Mouse (Mus musculus): ENCODE results near the gene Apoe.

The Apoe gene

GRCm38 (mm10) chr7:19698907-19699826 lies at the start of gene Apoe:
Gene Apoe, minus strand, starts transcription at chr7:19699188.
- in situ Hi-C loops (cut with MseI, MboI) = no loop called here

- in situ Hi-C loops (cut with MseI, MboI) = loop anchor here in 1 of 2 experiments (5.0 kb wide), 1 partner anchor 35 kb away; no protein-coding TSS in a partner anchor
Observed at GRCm38 (mm10) chr7:19747420-19748218, 48.6 kb upstream of the Apoe start.

- in situ Hi-C loops (cut with MseI, MboI) = loop anchor here in 1 of 2 experiments (5.0 kb wide), 1 partner anchor 36 kb away; no protein-coding TSS in a partner anchor
Observed at GRCm38 (mm10) chr7:19746426-19747201, 47.6 kb upstream of the Apoe start.

- in situ Hi-C loops (cut with MseI, MboI) = loop anchor here in 1 of 2 experiments (5.0 kb wide), 1 partner anchor 36 kb away; no protein-coding TSS in a partner anchor
Observed at GRCm38 (mm10) chr7:19745971-19746370, 47.0 kb upstream of the Apoe start.

GRCm38 (mm10) chr7:19744590-19745385 lies 45.8 kb upstream of the Apoe start:
- in situ Hi-C loops (cut with MseI, MboI) = loop anchor here in 1 of 2 experiments (5.0 kb wide), 1 partner anchor 38 kb away; no protein-coding TSS in a partner anchor

GRCm38 (mm10) chr7:19743791-19744190 lies 44.8 kb upstream of the Apoe start:
- in situ Hi-C loops (cut with MseI, MboI) = no loop called here

GRCm38 (mm10) chr7:19742468-19742867 lies 43.5 kb upstream of the Apoe start:
- in situ Hi-C loops (cut with MseI, MboI) = no loop called here

- in situ Hi-C loops (cut with MseI, MboI) = no loop called here
Observed at GRCm38 (mm10) chr7:19741329-19742031, 42.5 kb upstream of the Apoe start.

GRCm38 (mm10) chr7:19740269-19740668 lies 41.3 kb upstream of the Apoe start:
- in situ Hi-C loops (cut with MseI, MboI) = no loop called here

- in situ Hi-C loops (cut with MseI, MboI) = loop anchor here in 1 of 2 experiments (10.0 kb wide), 1 partner anchor 46 kb away; no protein-coding TSS in a partner anchor
Observed at GRCm38 (mm10) chr7:19738771-19739170, 39.8 kb upstream of the Apoe start.

- in situ Hi-C loops (cut with MseI, MboI) = loop anchor here in 1 of 2 experiments (10.0 kb wide), 1 partner anchor 48 kb away; no protein-coding TSS in a partner anchor
Observed at GRCm38 (mm10) chr7:19736389-19737057, 37.5 kb upstream of the Apoe start.

- in situ Hi-C loops (cut with MseI, MboI) = loop anchor here in 1 of 2 experiments (10.0 kb wide), 1 partner anchor 51 kb away; no protein-coding TSS in a partner anchor
Observed at GRCm38 (mm10) chr7:19734178-19734666, 35.2 kb upstream of the Apoe start.

- in situ Hi-C loops (cut with MseI, MboI) = no loop called here
Observed at GRCm38 (mm10) chr7:19726541-19726940, 27.6 kb upstream of the Apoe start.

- in situ Hi-C loops (cut with MseI, MboI) = no loop called here
Observed at GRCm38 (mm10) chr7:19724167-19724566, 25.2 kb upstream of the Apoe start.

- in situ Hi-C loops (cut with MseI, MboI) = no loop called here
Observed at GRCm38 (mm10) chr7:19722754-19723195, 23.8 kb upstream of the Apoe start.

GRCm38 (mm10) chr7:19719200-19719599 lies 20.2 kb upstream of the Apoe start:
- in situ Hi-C loops (cut with MseI, MboI) = no loop called here

- in situ Hi-C loops (cut with MseI, MboI) = no loop called here
Observed at GRCm38 (mm10) chr7:19718297-19718952, 19.4 kb upstream of the Apoe start.

- in situ Hi-C loops (cut with MseI, MboI) = no loop called here
Observed at GRCm38 (mm10) chr7:19717346-19717745, 18.4 kb upstream of the Apoe start.
